Mouse (Mus musculus) bone marrow macrophage, adult 2 months (primary cell): ENCODE measurements around the gene Kynu. TPM values are rescaled to one million over a fixed set of nuclear protein-coding genes. Genes with fewer than 3 reads are reported as not detected.

Experiments
- H3K27ac ChIP-seq: 2 replicates; pipeline ENCODE4 v1.5.1; 2012; ENCODE audit warnings: low read depth, low read length; ENCODE audit not compliant: insufficient read depth
- H3K4me1 ChIP-seq: 2 replicates; pipeline ENCODE4 v1.6.1; 2012; ENCODE audit warnings: low read length; ENCODE audit not compliant: control insufficient read depth, insufficient read depth
- H3K4me3 ChIP-seq: 2 replicates; pipeline ENCODE4 v1.5.1; 2012; ENCODE audit warnings: mild to moderate bottlenecking, low read length, moderate library complexity; ENCODE audit not compliant: insufficient read depth
- CTCF ChIP-seq: IDR thresholded peaks from 2 replicates; pipeline ENCODE4 v1.5.1; 2012; ENCODE audit warnings: low read depth, mild to moderate bottlenecking, low read length, moderate library complexity
- POLR2A ChIP-seq: IDR thresholded peaks from 2 replicates; pipeline ENCODE4 v1.6.1; 2012; ENCODE audit warnings: mild to moderate bottlenecking, low read depth, low read length, borderline replicate concordance
- polyA plus RNA-seq: library from polyadenylated mRNA; stranded (reverse); fragments of >200 nt; gene quantifications from 2 replicates; pipeline ENCODE4 v1.2.4, GENCODE M21; 2012; ENCODE audit not compliant: missing spikeins, insufficient read depth, insufficient read length

Kynu gene
- polyA plus RNA-seq, 1 experiment = 1.6 TPM

DNA sequence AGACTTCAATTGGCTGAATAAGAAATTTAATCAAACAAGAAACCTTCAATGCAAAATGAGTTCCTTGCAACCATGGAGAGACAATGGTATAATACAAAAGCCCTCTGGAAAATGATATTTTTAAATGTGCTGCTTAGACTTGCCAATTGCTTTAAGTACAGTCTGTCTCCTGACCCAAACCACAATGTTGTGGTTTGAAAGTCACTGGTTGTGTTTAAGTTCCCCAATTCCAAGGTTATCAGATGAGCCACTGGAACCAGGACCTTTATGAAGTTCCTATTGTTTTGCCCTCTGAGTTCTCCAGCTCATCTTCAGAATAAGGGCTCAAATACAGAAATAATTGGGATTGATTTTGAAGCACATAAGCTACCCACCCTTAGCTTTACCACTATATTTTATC is 76.7 kb downstream of the Kynu start:
- TF ChIP-seq POLR2A = no peak
- TF ChIP-seq CTCF = no peak
- Histone ChIP-seq H3K4me3 (no peak overlapping the region), H3K27ac (no peak overlapping the region), H3K4me1 (no peaks in the 10 kb centered on the region)

DNA sequence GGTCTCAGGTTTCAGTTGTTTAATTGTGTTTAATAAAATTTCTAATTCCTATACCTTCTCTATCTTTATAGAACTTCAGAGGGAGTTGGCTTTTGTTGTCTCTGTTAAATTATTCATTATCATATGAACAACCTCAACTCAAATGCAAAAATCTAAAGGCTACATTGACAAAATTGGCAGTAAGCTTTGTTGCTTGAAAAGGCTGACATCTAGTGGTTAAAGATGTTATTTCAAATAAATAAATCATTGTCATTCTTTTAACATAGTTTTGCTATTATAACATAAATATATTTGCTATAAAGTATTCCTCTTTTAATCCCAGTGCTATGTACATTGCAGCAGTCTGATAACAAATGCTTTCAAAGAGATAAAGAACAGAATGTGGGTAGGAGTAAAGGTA is 81.4 kb downstream of the Kynu start:
- Histone ChIP-seq H3K4me1 (no peaks in the 10 kb centered on the region), H3K27ac (no peak overlapping the region), H3K4me3 (no peak overlapping the region)
- no peak for TF ChIP-seq CTCF
- no peak for TF ChIP-seq POLR2A

DNA sequence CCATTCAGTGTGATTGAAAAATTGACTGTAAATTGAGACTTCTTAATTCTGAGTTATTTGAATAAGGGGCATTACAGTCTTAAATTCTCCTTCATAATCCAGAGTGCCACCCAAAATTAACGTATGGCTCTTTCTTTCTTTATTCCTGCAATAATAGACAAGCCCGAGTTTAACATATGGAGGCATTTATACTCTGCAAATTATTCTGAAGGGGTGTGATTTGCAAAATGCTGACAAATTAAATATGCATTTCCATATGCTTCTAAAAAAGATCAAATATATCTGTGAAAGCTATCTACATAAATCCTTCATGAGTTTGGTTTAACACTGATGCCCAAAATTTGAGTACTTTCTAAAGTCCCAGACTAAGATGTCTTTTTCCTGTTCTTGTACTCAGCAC is 91.8 kb downstream of the Kynu start:
- H3K27ac ChIP-seq = no peak overlapping the region
- TF ChIP-seq CTCF = no peak
- TF ChIP-seq POLR2A = no peak
- H3K4me3 ChIP-seq = no peak overlapping the region
- no peaks in the 10 kb centered on the region for H3K4me1 ChIP-seq

DNA sequence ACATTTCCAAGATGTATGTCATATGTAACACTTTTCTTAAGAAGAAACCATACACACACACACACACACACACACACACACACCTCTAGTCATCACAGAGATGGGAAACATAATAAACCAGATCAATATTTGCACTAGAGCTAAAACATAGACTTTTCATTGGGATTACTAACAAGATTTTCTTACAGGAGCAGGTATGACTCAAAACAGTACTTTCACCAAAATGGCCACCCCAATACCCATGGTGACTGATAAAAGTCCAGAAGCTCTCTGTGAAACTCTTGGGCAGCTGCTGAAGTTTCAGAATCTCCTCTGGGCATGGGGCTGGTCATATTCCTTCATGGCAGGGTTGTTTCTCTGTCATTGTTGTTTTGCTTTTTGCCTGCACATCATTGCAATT is 114.5 kb downstream of the Kynu start:
- Histone ChIP-seq H3K4me1 (no peaks in the 10 kb centered on the region), H3K4me3 (no peak overlapping the region), H3K27ac (no peak overlapping the region)
- TF ChIP-seq CTCF (no peak), POLR2A (no peak)

DNA sequence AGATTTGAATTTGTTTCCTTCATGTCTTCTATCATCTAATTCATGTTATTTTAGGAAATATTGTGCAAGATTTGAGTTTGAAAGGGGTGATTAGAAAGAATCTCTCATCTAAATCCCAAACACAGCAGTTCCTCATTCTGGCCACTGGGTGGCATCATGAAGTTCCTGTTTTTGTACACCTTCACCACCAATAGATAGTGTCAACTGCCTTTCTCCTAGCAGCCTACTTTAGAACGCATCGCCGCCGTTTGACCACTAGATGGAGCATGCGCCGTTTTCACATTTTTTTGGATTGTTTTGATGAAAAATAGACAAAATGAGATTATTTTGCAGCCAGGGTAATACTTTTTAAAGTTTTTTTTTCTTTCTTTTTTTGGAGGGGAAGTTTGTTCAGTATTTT is 118.5 kb downstream of the Kynu start:
- Histone ChIP-seq H3K4me1 (no peaks in the 10 kb centered on the region), H3K4me3 (no peak overlapping the region), H3K27ac (no peak overlapping the region)
- TF ChIP-seq CTCF = peak; percentile 77
- TF ChIP-seq POLR2A = no peak

DNA sequence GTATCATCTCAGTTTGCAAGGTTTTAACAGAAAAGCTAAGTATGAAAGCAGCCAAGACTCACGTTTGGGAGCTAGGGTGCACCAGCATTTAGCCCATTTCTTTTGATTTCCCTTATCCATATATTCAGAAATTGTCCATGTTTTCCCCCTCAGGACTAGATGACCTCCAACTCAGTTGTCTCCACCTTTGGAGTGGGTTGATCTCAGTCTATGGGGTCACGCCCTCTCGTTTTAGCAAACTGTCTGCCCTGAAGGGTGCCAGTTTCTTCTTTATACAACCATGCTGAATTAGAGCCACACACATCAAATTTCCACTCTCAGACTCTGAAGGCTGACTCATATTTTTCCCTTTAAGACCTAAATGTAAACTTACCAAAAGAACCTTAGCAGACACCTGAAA is 119.0 kb downstream of the Kynu start:
- no peak overlapping the region for H3K27ac ChIP-seq
- H3K4me1 ChIP-seq = no peaks in the 10 kb centered on the region
- TF ChIP-seq POLR2A (no peak), CTCF (no peak)
- H3K4me3 ChIP-seq = no peak overlapping the region

DNA sequence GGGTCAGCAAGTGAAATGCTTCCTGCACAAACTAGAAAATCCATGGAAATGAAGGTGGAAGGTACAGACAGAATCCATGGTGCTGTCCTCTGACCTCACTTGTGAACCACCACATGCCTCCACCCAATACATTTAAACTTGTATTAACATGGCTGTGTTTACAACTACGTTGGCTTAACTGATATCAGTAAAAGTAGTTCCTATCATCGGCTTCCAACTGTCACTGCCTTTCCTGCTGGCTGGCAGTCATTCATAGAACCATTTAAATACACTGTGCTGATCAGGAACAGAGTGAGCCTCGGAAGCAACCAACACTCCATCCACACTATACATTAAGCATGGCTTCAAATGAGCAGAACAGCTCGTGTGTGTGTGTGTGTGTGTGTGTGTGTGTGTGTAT is 120.1 kb downstream of the Kynu start:
- TF ChIP-seq CTCF (no peak), POLR2A (no peak)
- Histone ChIP-seq H3K27ac (no peak overlapping the region), H3K4me1 (no peaks in the 10 kb centered on the region), H3K4me3 (no peak overlapping the region)

DNA sequence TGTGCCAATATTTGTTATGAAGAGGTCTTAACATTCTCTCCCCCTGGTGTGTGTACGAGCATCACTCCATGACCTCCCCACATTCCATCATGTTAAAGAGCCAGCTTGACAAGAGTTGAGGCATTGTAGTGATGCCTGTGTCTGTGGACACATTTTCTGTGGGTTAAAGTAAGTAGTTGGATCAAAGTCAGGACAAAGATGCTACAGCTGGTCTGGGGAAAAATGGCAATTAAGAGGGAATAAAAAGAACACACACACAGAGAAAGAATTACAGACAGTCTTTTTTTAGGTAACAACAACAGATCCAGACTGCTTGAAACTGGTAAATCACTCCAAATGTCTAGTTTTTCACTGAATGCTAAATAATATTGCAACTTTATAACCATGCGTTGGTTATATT is 135.3 kb downstream of the Kynu start:
- Histone ChIP-seq H3K4me3 (no peak overlapping the region), H3K27ac (no peak overlapping the region), H3K4me1 (no peaks in the 10 kb centered on the region)
- no peak for TF ChIP-seq POLR2A
- no peak for TF ChIP-seq CTCF

DNA sequence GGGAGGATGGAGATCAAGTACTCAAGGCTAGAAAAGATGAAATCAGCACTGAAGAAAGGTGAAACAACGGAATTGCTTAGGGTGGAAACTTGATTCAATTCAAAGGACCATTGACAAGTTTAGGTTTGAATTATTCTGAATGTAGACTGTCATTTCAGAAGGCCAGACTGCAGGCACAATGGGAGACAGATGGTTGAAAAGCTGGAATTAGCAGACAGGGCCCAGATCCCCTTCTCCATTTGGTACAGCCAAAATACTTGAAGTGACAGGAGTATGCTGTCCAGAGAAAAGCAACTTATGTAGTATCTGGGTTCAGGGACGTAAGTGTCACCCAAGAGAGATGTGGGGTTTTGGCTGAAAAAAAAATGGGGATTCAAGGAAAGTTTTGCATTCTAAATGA is 136.2 kb downstream of the Kynu start:
- Histone ChIP-seq H3K27ac (no peak overlapping the region), H3K4me3 (no peak overlapping the region), H3K4me1 (no peaks in the 10 kb centered on the region)
- TF ChIP-seq CTCF (no peak), POLR2A (no peak)

DNA sequence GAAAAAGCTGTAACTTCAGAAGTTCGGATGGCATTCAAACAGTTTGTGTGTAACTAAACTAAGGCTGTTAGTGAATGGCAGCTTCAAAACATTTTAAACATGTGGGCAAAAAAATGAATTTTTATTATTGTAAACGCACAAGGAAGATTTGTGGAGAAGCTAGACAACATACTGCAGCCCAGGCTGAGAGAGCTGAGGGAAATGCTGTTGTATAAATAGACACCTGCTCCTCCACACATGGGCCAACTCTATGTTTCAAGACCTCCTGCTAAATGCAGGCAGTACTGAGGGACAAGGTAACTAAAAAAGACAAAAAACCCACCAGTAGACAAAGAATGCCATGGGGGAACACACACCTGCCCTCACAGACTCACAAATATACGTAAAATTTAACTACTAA is 140.5 kb downstream of the Kynu start:
- Histone ChIP-seq H3K27ac (no peak overlapping the region), H3K4me1 (no peaks in the 10 kb centered on the region), H3K4me3 (no peak overlapping the region)
- TF ChIP-seq POLR2A (no peak), CTCF (no peak)

DNA sequence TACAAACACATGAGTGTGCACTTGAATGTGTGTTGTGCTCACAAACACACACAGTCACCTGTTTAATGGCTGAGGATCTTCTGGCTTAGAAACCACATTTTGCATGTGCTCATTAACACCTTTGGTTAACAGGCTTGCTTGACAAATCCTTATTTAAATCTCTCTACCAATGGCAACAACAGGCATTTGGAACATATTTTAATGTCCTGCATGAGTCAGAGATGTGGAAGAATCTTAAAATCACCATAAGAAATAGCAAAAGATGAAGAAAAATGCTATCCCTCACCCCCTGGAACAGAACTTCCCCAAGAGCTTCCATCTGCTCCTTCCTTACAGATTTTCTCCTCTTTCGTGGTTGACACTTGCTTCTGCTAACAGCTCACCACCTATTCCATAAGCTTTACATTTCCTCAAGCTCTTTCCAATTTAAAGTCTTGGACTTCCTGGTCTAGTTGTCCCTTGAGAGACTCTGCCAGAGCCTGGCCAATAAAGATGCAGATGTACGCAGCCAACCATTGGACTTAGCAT is 157.5 kb downstream of the Kynu start:
- Histone ChIP-seq H3K27ac (no peak overlapping the region), H3K4me3 (no peak overlapping the region)
- TF ChIP-seq CTCF (no peak), POLR2A (no peak)

More for the DNA sequence above, 157.5 kb downstream of the Kynu start:
- no peaks in the 10 kb centered on the region for H3K4me1 ChIP-seq
